Mouse (Mus musculus): ENCODE results near the gene Slc45a2.

DNA sequence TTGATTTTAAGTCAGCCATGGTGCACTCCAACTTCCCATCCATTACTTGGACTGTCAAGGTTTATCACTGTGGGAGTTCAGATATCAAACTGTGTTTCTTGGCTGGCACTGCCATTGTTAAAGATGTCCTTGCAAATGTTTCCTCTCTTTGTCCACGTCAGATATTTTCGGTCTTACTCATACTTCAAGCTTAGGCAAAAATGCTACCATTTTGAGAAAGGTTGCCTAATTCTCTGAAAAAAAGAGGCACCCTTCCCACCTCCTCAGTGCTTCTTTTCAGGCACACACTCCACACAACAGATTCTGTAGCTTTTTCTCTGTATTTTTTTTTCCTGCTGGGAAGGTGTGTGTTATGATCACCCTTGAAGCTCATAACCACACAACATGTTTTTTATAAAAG, 40.7 kb downstream of the Slc45a2 start:
- TF ChIP-seq TAL1 (IDR thresholded peaks at IDR 0.05; ENCODE audit: low read length) (no peak), GATA1 (IDR thresholded peaks at IDR 0.05; ENCODE audit: low read length) (no peak)

Measured in erythroblast, embryonic 14.5 days (primary cell).